Mouse (Mus musculus): ENCODE measurements around the gene Adamts17. TPM values are rescaled to one million over a fixed set of nuclear protein-coding genes. Genes with fewer than 3 reads are reported as not detected.

Adamts17 gene
- polyA plus RNA-seq, 1 experiment from 2014 or later, result 1.3 TPM

GRCm38 (mm10) chr7:66812289-66812688, 27.2 kb upstream of the Adamts17 start:
- 89% methylated on average over 4 of the region's 4 CpGs for WGBS
- H3K27ac ChIP-seq, result no peak overlapping the region
- H3K27me3 ChIP-seq, result no peaks in the 10 kb centered on the region
- H3K4me3 ChIP-seq (replicated peaks), result no peak overlapping the region
- H3K4me1 ChIP-seq (replicated peaks), result no peaks in the 10 kb centered on the region
- H3K4me2 ChIP-seq (replicated peaks), result no peak overlapping the region
- ATAC-seq, result no peak
- H3K9ac ChIP-seq (replicated peaks), result no peak overlapping the region
- H3K9me3 ChIP-seq, result no peaks in the 10 kb centered on the region
- H3K36me3 ChIP-seq, result no peaks in the 10 kb centered on the region

GRCm38 (mm10) chr7:66812737-66813136, 26.8 kb upstream of the Adamts17 start:
- Histone ChIP-seq H3K9ac (replicated peaks) (no peak overlapping the region), H3K27me3 (no peaks in the 10 kb centered on the region), H3K4me3 (replicated peaks) (no peak overlapping the region), H3K4me2 (replicated peaks) (no peak overlapping the region), H3K27ac (no peak overlapping the region), H3K36me3 (no peaks in the 10 kb centered on the region), H3K9me3 (no peaks in the 10 kb centered on the region), H3K4me1 (replicated peaks) (no peaks in the 10 kb centered on the region)
- 76% methylated on average over 9 of the region's 9 CpGs for WGBS
- ATAC-seq, result no peak

- Histone ChIP-seq H3K27ac (no peak overlapping the region), H3K9me3 (no peaks in the 10 kb centered on the region), H3K4me1 (replicated peaks) (no peaks in the 10 kb centered on the region), H3K4me2 (replicated peaks) (no peak overlapping the region), H3K9ac (replicated peaks) (no peak overlapping the region), H3K36me3 (no peaks in the 10 kb centered on the region), H3K4me3 (replicated peaks) (no peak overlapping the region), H3K27me3 (no peaks in the 10 kb centered on the region)
- ATAC-seq, result no peak
- WGBS, result 76% methylated on average over 1 of the region's 1 CpGs
Observed at GRCm38 (mm10) chr7:66813172-66813571, 26.4 kb upstream of the Adamts17 start.

GRCm38 (mm10) chr7:66815526-66815925, 24.0 kb upstream of the Adamts17 start:
- whole genome bisulfite sequencing, result 92% methylated on average over 6 of the region's 6 CpGs
- Histone ChIP-seq H3K27ac (no peak overlapping the region), H3K27me3 (no peaks in the 10 kb centered on the region), H3K4me3 (replicated peaks) (no peak overlapping the region), H3K9ac (replicated peaks) (no peak overlapping the region), H3K4me1 (replicated peaks) (no peaks in the 10 kb centered on the region), H3K36me3 (no peaks in the 10 kb centered on the region), H3K4me2 (replicated peaks) (no peak overlapping the region), H3K9me3 (no peaks in the 10 kb centered on the region)
- ATAC-seq, result no peak

- H3K9me3 ChIP-seq, result no peaks in the 10 kb centered on the region
- 30% methylated on average over 6 of the region's 6 CpGs for WGBS
- H3K4me1 ChIP-seq (replicated peaks), result no peaks in the 10 kb centered on the region
- H3K27me3 ChIP-seq, result no peaks in the 10 kb centered on the region
- no peaks in the 10 kb centered on the region for H3K36me3 ChIP-seq
- no peak overlapping the region for H3K4me2 ChIP-seq (replicated peaks)
- H3K9ac ChIP-seq (replicated peaks), result no peak overlapping the region
- ATAC-seq, result no peak
- H3K27ac ChIP-seq, result no peak overlapping the region
- H3K4me3 ChIP-seq (replicated peaks), result no peak overlapping the region
Observed at GRCm38 (mm10) chr7:66820034-66820433, 19.5 kb upstream of the Adamts17 start.

GRCm38 (mm10) chr7:66830803-66831202, 8.7 kb upstream of the Adamts17 start:
- Histone ChIP-seq H3K9me3 (no peaks in the 10 kb centered on the region), H3K4me2 (replicated peaks) (no peak overlapping the region), H3K27me3 (no peaks in the 10 kb centered on the region), H3K36me3 (no peaks in the 10 kb centered on the region), H3K4me1 (replicated peaks) (no peaks in the 10 kb centered on the region), H3K4me3 (replicated peaks) (no peak overlapping the region), H3K9ac (replicated peaks) (no peak overlapping the region), H3K27ac (no peak overlapping the region)
- 81% methylated on average over 5 of the region's 5 CpGs for WGBS
- ATAC-seq, result no peak

GRCm38 (mm10) chr7:66831295-66831694, 8.2 kb upstream of the Adamts17 start:
- no peak overlapping the region for H3K27ac ChIP-seq
- WGBS, result 67% methylated on average over 5 of the region's 5 CpGs
- H3K9me3 ChIP-seq, result no peaks in the 10 kb centered on the region
- no peak overlapping the region for H3K4me3 ChIP-seq (replicated peaks)
- no peaks in the 10 kb centered on the region for H3K27me3 ChIP-seq
- no peak for ATAC-seq
- no peak overlapping the region for H3K9ac ChIP-seq (replicated peaks)
- no peaks in the 10 kb centered on the region for H3K36me3 ChIP-seq
- no peaks in the 10 kb centered on the region for H3K4me1 ChIP-seq (replicated peaks)
- no peak overlapping the region for H3K4me2 ChIP-seq (replicated peaks)

GRCm38 (mm10) chr7:66840008-66840719, 629 bp downstream of the Adamts17 start:
- WGBS, result under 1% methylated on average over 63 of the region's 76 CpGs
- H3K4me1 ChIP-seq (replicated peaks), result peaks cover 16% of the 10 kb centered on the region
- peak overlapping the region; percentile 74 for H3K9ac ChIP-seq (replicated peaks)
- H3K36me3 ChIP-seq, result no peaks in the 10 kb centered on the region
- peak overlapping the region; percentile 100 for H3K4me2 ChIP-seq (replicated peaks)
- no peaks in the 10 kb centered on the region for H3K9me3 ChIP-seq
- H3K27ac ChIP-seq, result peak overlapping the region; percentile 63
- ATAC-seq, result peak; percentile 67
- peak overlapping the region; percentile 65 for H3K4me3 ChIP-seq (replicated peaks)
- peaks cover 26% of the 10 kb centered on the region for H3K27me3 ChIP-seq

GRCm38 (mm10) chr7:66841165-66841564, 1.6 kb downstream of the Adamts17 start:
- no peak overlapping the region for H3K27ac ChIP-seq
- H3K9ac ChIP-seq (replicated peaks), result no peak overlapping the region
- 84% methylated on average over 7 of the region's 7 CpGs for WGBS
- H3K27me3 ChIP-seq, result peaks cover 26% of the 10 kb centered on the region
- H3K36me3 ChIP-seq, result no peaks in the 10 kb centered on the region
- H3K4me1 ChIP-seq (replicated peaks), result peaks cover 16% of the 10 kb centered on the region
- H3K4me2 ChIP-seq (replicated peaks), result peak overlapping the region; percentile 100
- no peaks in the 10 kb centered on the region for H3K9me3 ChIP-seq
- ATAC-seq, result no peak
- H3K4me3 ChIP-seq (replicated peaks), result peak overlapping the region; percentile 65; the same call in 1 of the 2 replicates

- WGBS, result 54% methylated on average over 10 of the region's 10 CpGs
- no peaks in the 10 kb centered on the region for H3K36me3 ChIP-seq
- H3K4me3 ChIP-seq (replicated peaks), result no peak overlapping the region
- no peak overlapping the region for H3K4me2 ChIP-seq (replicated peaks)
- peaks cover 16% of the 10 kb centered on the region for H3K4me1 ChIP-seq (replicated peaks)
- no peak for ATAC-seq
- H3K9ac ChIP-seq (replicated peaks), result no peak overlapping the region
- no peaks in the 10 kb centered on the region for H3K9me3 ChIP-seq
- peaks cover 26% of the 10 kb centered on the region for H3K27me3 ChIP-seq
- no peak overlapping the region for H3K27ac ChIP-seq
Observed at GRCm38 (mm10) chr7:66842021-66842420, 2.5 kb downstream of the Adamts17 start.

GRCm38 (mm10) chr7:66843846-66844245, 4.3 kb downstream of the Adamts17 start:
- no peaks in the 10 kb centered on the region for H3K36me3 ChIP-seq
- H3K4me2 ChIP-seq (replicated peaks), result no peak overlapping the region
- no peak for ATAC-seq
- no peak overlapping the region for H3K9ac ChIP-seq (replicated peaks)
- H3K4me1 ChIP-seq (replicated peaks), result peaks cover 16% of the 10 kb centered on the region
- WGBS, result 85% methylated on average over 2 of the region's 2 CpGs
- H3K4me3 ChIP-seq (replicated peaks), result no peak overlapping the region
- no peak overlapping the region for H3K27ac ChIP-seq
- H3K9me3 ChIP-seq, result no peaks in the 10 kb centered on the region
- H3K27me3 ChIP-seq, result peaks cover 20% of the 10 kb centered on the region

GRCm38 (mm10) chr7:66846582-66846981, 7.0 kb downstream of the Adamts17 start:
- ATAC-seq, result no peak
- peaks cover 8% of the 10 kb centered on the region for H3K27me3 ChIP-seq
- H3K4me2 ChIP-seq (replicated peaks), result no peak overlapping the region
- no peak overlapping the region for H3K27ac ChIP-seq
- no peak overlapping the region for H3K9ac ChIP-seq (replicated peaks)
- 83% methylated on average over 6 of the region's 6 CpGs for WGBS
- no peak overlapping the region for H3K4me3 ChIP-seq (replicated peaks)
- H3K9me3 ChIP-seq, result no peaks in the 10 kb centered on the region
- no peaks in the 10 kb centered on the region for H3K36me3 ChIP-seq
- H3K4me1 ChIP-seq (replicated peaks), result no peaks in the 10 kb centered on the region

- ATAC-seq, result no peak
- no peaks in the 10 kb centered on the region for H3K9me3 ChIP-seq
- no peaks in the 10 kb centered on the region for H3K36me3 ChIP-seq
- H3K27me3 ChIP-seq, result peaks cover 2% of the 10 kb centered on the region; the same call in 1 of the 2 replicates
- 83% methylated on average over 9 of the region's 9 CpGs for WGBS
- no peaks in the 10 kb centered on the region for H3K4me1 ChIP-seq (replicated peaks)
- H3K9ac ChIP-seq (replicated peaks), result no peak overlapping the region
- H3K4me3 ChIP-seq (replicated peaks), result no peak overlapping the region
- H3K4me2 ChIP-seq (replicated peaks), result no peak overlapping the region
- no peak overlapping the region for H3K27ac ChIP-seq
Observed at GRCm38 (mm10) chr7:66847299-66847698, 7.8 kb downstream of the Adamts17 start.

All from midbrain, embryonic 13.5 days (tissue).